8 mouse cellular contexts compared by ENCODE assay signal in genomic region chr11:11686569-11687051, GRCm38 (mm10). TPM values are rescaled to one million over a fixed set of nuclear protein-coding genes. Genes with fewer than 3 reads are reported as not detected.
DNase-seq lines count a peak whose midpoint lies in the region; ATAC-seq and TF ChIP-seq lines count a peak whose summit lies in the region.

No protein-coding gene starts in this region.

- no peak for TF ChIP-seq POLR2A in bone marrow, adult 2 months (IDR thresholded peaks at IDR 0.05; ENCODE audit: borderline replicate concordance, control insufficient read depth, low read depth, low read length)

- H3K36me3 ChIP-seq in heart, embryonic 15.5 days, result no peaks in the 10 kb centered on the region
- H3K36me3 ChIP-seq in hindbrain, embryonic 14.5 days (replicated peaks; ENCODE audit: control insufficient read depth, insufficient read depth), result no peaks in the 10 kb centered on the region
- H3K36me3 ChIP-seq in midbrain, embryonic 14.5 days (ENCODE audit: control insufficient read depth, insufficient read depth, low read length), result no peaks in the 10 kb centered on the region

- peaks cover 54% of the 10 kb centered on the region for H3K27me3 ChIP-seq in heart, embryonic 15.5 days
- peaks cover 55% of the 10 kb centered on the region for H3K27me3 ChIP-seq in hindbrain, embryonic 14.5 days (ENCODE audit: control insufficient read depth, insufficient read depth, low read length)
- H3K27me3 ChIP-seq in midbrain, embryonic 14.5 days (ENCODE audit: control insufficient read depth, insufficient read depth, low read length), result peaks cover 35% of the 10 kb centered on the region

- H3K4me3 ChIP-seq in heart, embryonic 15.5 days, result peak overlapping the region; percentile 76
- peak overlapping the region; percentile 99 for H3K4me3 ChIP-seq in bone marrow, adult 2 months (replicated peaks; ENCODE audit: control insufficient read depth, low read depth, low read length)
- H3K4me3 ChIP-seq in hindbrain, embryonic 14.5 days (replicated peaks; ENCODE audit: low read length), result peak overlapping the region; percentile 56
- peak overlapping the region; percentile 56 for H3K4me3 ChIP-seq in midbrain, embryonic 14.5 days (replicated peaks; ENCODE audit: low read depth, low read length)

- peaks cover 14% of the 10 kb centered on the region for H3K4me1 ChIP-seq in heart, embryonic 15.5 days (replicated peaks)
- peaks cover 9% of the 10 kb centered on the region; the same call in 1 of the 2 replicates for H3K4me1 ChIP-seq in bone marrow, adult 2 months (ENCODE audit: control insufficient read depth, insufficient read depth, low read length)
- peaks cover 16% of the 10 kb centered on the region; the same call in 1 of the 2 replicates for H3K4me1 ChIP-seq in hindbrain, embryonic 14.5 days (replicated peaks; ENCODE audit: control insufficient read depth, insufficient read depth, low read length)
- peaks cover 13% of the 10 kb centered on the region for H3K4me1 ChIP-seq in midbrain, embryonic 14.5 days (ENCODE audit: control insufficient read depth, insufficient read depth, low read length)

- no peak overlapping the region for H3K27ac ChIP-seq in heart, embryonic 15.5 days
- peak overlapping the region; percentile 99 for H3K27ac ChIP-seq in bone marrow, adult 2 months (ENCODE audit: control insufficient read depth, insufficient read depth, low read depth, low read length, poor library complexity)
- no peak overlapping the region for H3K27ac ChIP-seq in hindbrain, embryonic 14.5 days
- no peak overlapping the region for H3K27ac ChIP-seq in midbrain, embryonic 14.5 days (replicated peaks; ENCODE audit: low read depth, low read length)

- DNase-seq in heart, postnatal 25 days (ENCODE audit: low spot score), result no peak
- peak; percentile 45 for DNase-seq in hindbrain, embryonic 14.5 days (ENCODE audit: low spot score)
- DNase-seq in midbrain, embryonic 14.5 days, result peak; percentile 38
- DNase-seq in layer of hippocampus, postnatal 25 days (ENCODE audit: extremely low spot score in 1 of 2, low spot score in 1 of 2), result no peak
- DNase-seq in layer of hippocampus, postnatal 10 days (ENCODE audit: low spot score in 2 of 2), result no peak

- TF ChIP-seq CTCF in bone marrow, adult 2 months (IDR thresholded peaks at IDR 0.05; ENCODE audit: control insufficient read depth, insufficient read depth, low read length), result no peak

- WGBS in heart, embryonic 15.5 days, result 11% methylated on average over 16 of the region's 16 CpGs
- WGBS in bone marrow, adult 2 months, result under 1% methylated on average over 16 of the region's 16 CpGs
- 15% methylated on average over 16 of the region's 16 CpGs for WGBS in hindbrain, embryonic 14.5 days
- 10% methylated on average over 16 of the region's 16 CpGs for WGBS in midbrain, embryonic 14.5 days

- intact Hi-C loops in heart, postnatal 25 days (cut with DNase I), result no loop called here

- peak overlapping the region; percentile 99 for H3K4me2 ChIP-seq in heart, embryonic 15.5 days
- peak overlapping the region; percentile 98 for H3K4me2 ChIP-seq in hindbrain, embryonic 14.5 days (replicated peaks)
- peak overlapping the region; percentile 99 for H3K4me2 ChIP-seq in midbrain, embryonic 14.5 days (ENCODE audit: low read length)

- ATAC-seq in heart, embryonic 15.5 days (replicated peaks; ENCODE audit: insufficient number of reproducible peaks, insufficient read depth, low FRiP score, low read depth), result no peak
- ATAC-seq in hindbrain, embryonic 14.5 days (ENCODE audit: low FRiP score), result no peak
- no peak for ATAC-seq in midbrain, embryonic 14.5 days (ENCODE audit: low FRiP score, low TSS enrichment)
- no peak for ATAC-seq in activated CD4-positive, CD25-positive, alpha-beta regulatory T cell, adult 4 months

- H3K9me3 ChIP-seq in heart, embryonic 15.5 days (replicated peaks), result no peaks in the 10 kb centered on the region
- no peaks in the 10 kb centered on the region for H3K9me3 ChIP-seq in hindbrain, embryonic 14.5 days (ENCODE audit: control insufficient read depth, low read length)
- H3K9me3 ChIP-seq in midbrain, embryonic 14.5 days (ENCODE audit: control insufficient read depth, low read length), result no peaks in the 10 kb centered on the region

- peak overlapping the region; percentile 65 for H3K9ac ChIP-seq in heart, embryonic 15.5 days
- H3K9ac ChIP-seq in hindbrain, embryonic 14.5 days, result no peak overlapping the region
- peak overlapping the region; percentile 52; the same call in 1 of the 2 replicates for H3K9ac ChIP-seq in midbrain, embryonic 14.5 days (replicated peaks; ENCODE audit: low read length)

RNA-seq across cellular contexts. Expression of gene Ikzf1, which starts 1.8 kb away (rescaled TPM):
- 1.2 and 6.2 TPM in 2 replicates for polyA plus RNA-seq in heart, embryonic 15.5 days (2015; fragmentation: Nextera tagmentation; extraction: Ambion mirVana)
- 1 to 10 TPM; 1.8 to 2.2 TPM for total RNA-seq in heart, postnatal 25 days (2021)
- 32.8 and 38.1 TPM in 2 replicates for polyA plus RNA-seq in bone marrow, adult 2 months (2011; ENCODE audit: insufficient read depth, insufficient read length, low replicate concordance, missing spikeins)
- 2.2 and 2.6 TPM in 2 replicates for polyA plus RNA-seq in hindbrain, embryonic 14.5 days (2014; fragmentation: Nextera tagmentation; extraction: Ambion mirVana)
- polyA plus RNA-seq in midbrain, embryonic 14.5 days (2014; fragmentation: Nextera tagmentation; extraction: Ambion mirVana), result 2.0 and 2.6 TPM in 2 replicates
- 1 to 10 TPM; 2.4 to 3.2 TPM for total RNA-seq in layer of hippocampus, postnatal 25 days (2021)
- 1 to 10 TPM; 2.7 to 3.4 TPM for total RNA-seq in layer of hippocampus, postnatal 10 days (2021)
- polyA plus RNA-seq in activated CD4-positive, CD25-positive, alpha-beta regulatory T cell, adult 4 months (2017; shearing (Covaris generic)), result 100 to 1,000 TPM; 133 to 140 TPM

RNA-seq across cellular contexts. Expression of gene 4930512M02Rik, which starts 59.0 kb away (rescaled TPM):
- not detected in 2 replicates for polyA plus RNA-seq in heart, embryonic 15.5 days (2015; fragmentation: Nextera tagmentation; extraction: Ambion mirVana)
- total RNA-seq in heart, postnatal 25 days (2021), result not detected
- not detected in 2 replicates for polyA plus RNA-seq in bone marrow, adult 2 months (2011; ENCODE audit: insufficient read depth, insufficient read length, low replicate concordance, missing spikeins)
- polyA plus RNA-seq in hindbrain, embryonic 14.5 days (2014; fragmentation: Nextera tagmentation; extraction: Ambion mirVana), result not detected in 2 replicates
- polyA plus RNA-seq in midbrain, embryonic 14.5 days (2014; fragmentation: Nextera tagmentation; extraction: Ambion mirVana), result not detected in 2 replicates
- total RNA-seq in layer of hippocampus, postnatal 25 days (2021), result not detected
- total RNA-seq in layer of hippocampus, postnatal 10 days (2021), result not detected
- polyA plus RNA-seq in activated CD4-positive, CD25-positive, alpha-beta regulatory T cell, adult 4 months (2017; shearing (Covaris generic)), result not detected

Comparison
In these comparisons a context has a peak if more than half of its experiments do, and no peak if none do; other contexts are left out.
1. DNase-seq: peak in hindbrain, embryonic 14.5 days (single experiment) and midbrain, embryonic 14.5 days (single experiment); none in heart, postnatal 25 days (single experiment), layer of hippocampus, postnatal 25 days (0 of 2) and layer of hippocampus, postnatal 10 days (0 of 2).
2. Peak in every context shown above with its lines, with median percentiles within 50 percentile points of each other: H3K4me2 ChIP-seq and H3K4me3 ChIP-seq.